ENCODE assay signal across 8 mouse cellular contexts in the genomic region with DNA sequence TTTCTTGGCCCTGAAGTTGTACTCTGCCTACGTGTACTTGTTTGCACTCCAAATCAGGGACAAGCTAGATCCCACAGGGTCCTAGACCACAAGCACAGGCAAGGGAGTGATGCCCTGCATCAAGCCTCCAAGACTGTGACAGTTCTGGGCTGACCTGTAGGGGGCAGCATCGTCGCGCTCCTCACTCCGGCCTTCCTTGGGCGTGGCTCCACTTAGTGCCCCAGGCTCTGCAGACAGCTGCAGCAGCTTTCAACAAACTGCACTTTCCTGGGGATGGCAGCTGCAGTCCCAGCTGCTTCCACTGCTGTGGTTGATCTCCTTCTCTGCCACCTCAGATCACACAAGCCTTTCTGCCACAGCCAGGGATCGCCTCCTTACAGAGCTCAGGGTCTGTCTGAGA.
DNase-seq lines count a peak whose midpoint lies in the region; ATAC-seq lines count a peak whose summit lies in the region.

No protein-coding gene starts in this region.

- no peak overlapping the region for H3K4me2 ChIP-seq in embryonic facial prominence, embryonic 14.5 days (ENCODE audit: low read depth, low read length)

- 3% methylated on average over 7 of the region's 7 CpGs for WGBS in embryonic facial prominence, embryonic 14.5 days

- no peak overlapping the region for H3K4me3 ChIP-seq in embryonic facial prominence, embryonic 14.5 days (ENCODE audit: low read depth, low read length)

- H3K4me1 ChIP-seq in embryonic facial prominence, embryonic 14.5 days (ENCODE audit: control insufficient read depth, insufficient read depth, low read length) = no peaks in the 10 kb centered on the region

- no peak overlapping the region for H3K9ac ChIP-seq in embryonic facial prominence, embryonic 14.5 days (ENCODE audit: low read depth, low read length)

- no peaks in the 10 kb centered on the region for H3K9me3 ChIP-seq in embryonic facial prominence, embryonic 14.5 days (ENCODE audit: control insufficient read depth, low read length)

- no peak overlapping the region for H3K27ac ChIP-seq in embryonic facial prominence, embryonic 14.5 days (replicated peaks; ENCODE audit: low read depth, low read length)

- H3K27me3 ChIP-seq in embryonic facial prominence, embryonic 14.5 days (replicated peaks; ENCODE audit: control insufficient read depth, insufficient read depth, low read length) = 0 out of 2 replicates have a peak, but pooled peaks cover 3% of the 10 kb centered on the region

- H3K36me3 ChIP-seq in embryonic facial prominence, embryonic 14.5 days (ENCODE audit: control insufficient read depth, insufficient read depth, low read length) = no peaks in the 10 kb centered on the region

- ATAC-seq in embryonic facial prominence, embryonic 14.5 days (ENCODE audit: low read depth) = peak; percentile 91
- peak; percentile 74 for ATAC-seq in monocyte, adult 5-6 weeks (replicated peaks; ENCODE audit: insufficient number of reproducible peaks, low FRiP score, low TSS enrichment, poor library complexity, severe bottlenecking)

- DNase-seq in A20 (ENCODE audit: low read depth, low spot score) (peak; percentile 71), liver (peak; percentile 76)
- DNase-seq in adrenal gland, postnatal 4 days (ENCODE audit: low spot score in 2 of 2) = peak; percentile 44 to 50
- peak; percentile 89 for DNase-seq in embryonic facial prominence, embryonic 14.5 days (ENCODE audit: low spot score)
- peak; percentile 32 to 59 for DNase-seq in heart, adult 9 months (ENCODE audit: low spot score in 2 of 2)
- DNase-seq in kidney, adult 9 months = peak; percentile 61
- peak; percentile 51 to 57 for DNase-seq in spleen, postnatal 14 days (ENCODE audit: low spot score in 2 of 2)
